Mouse (Mus musculus) ES-E14 (cell line): ENCODE results near the gene Irs1.

ENCODE experiments used
- HCFC1 ChIP-seq: IDR thresholded peaks from 2 replicates; pipeline ENCODE4 v1.6.1; 2012; ENCODE audit warnings: low read length, inconsistent platforms, borderline replicate concordance; ENCODE audit not compliant: insufficient read depth
- ZNF384 ChIP-seq: IDR thresholded peaks from 2 replicates; pipeline ENCODE4 v1.6.1; 2012; ENCODE audit warnings: low read depth, low read length, inconsistent platforms

DNA sequence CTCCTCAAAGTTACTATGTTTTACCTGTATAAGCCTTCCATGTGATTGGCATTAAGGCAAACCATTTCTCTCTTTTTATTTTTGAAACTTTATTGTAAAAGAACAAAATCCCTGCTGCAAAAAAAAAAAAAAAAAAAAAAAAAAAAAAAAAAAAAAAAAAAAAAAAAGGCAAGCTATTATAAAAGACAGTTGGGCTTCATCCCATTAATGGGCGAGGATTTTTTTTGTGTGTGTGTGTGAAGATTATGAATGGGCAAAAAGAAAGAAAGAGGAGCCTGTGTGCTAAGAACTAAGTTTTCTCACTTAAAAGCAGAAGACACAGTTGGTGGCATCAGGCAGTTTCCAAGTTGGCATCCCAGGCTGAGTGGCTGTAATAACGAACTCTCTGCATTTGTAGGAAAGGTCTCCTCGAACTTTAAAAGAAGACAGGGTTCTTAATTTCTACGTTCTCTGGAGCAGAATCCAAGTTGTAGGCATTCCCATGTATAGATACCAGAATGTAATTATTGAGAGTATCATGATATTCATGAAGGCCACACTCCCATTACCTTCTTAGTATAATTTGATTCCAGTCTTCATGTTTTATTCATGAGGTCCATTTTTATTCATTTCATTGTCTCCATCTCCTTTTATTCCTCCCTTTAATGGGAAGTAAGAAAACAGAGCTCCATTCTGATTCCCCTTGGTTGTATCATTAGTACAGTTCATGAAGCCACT, 38.2 kb upstream of the Irs1 start:
- TF ChIP-seq HCFC1 (no peak), ZNF384 (peak; percentile 57; the same call in 1 of the 2 replicates)
